Mouse (Mus musculus) embryonic fibroblast, embryonic 13.5 days (primary cell): ENCODE results near the gene Fam98c. TPM values are rescaled to one million over a fixed set of nuclear protein-coding genes. Genes with fewer than 3 reads are reported as not detected.
"Not testable (repeated sequence)": the region's sequence is repeated elsewhere in the genome, so short reads cannot be mapped to it uniquely, and the experiment has no call there.

Experiments
- H3K27ac ChIP-seq: 2 replicates; pipeline ENCODE4 v1.5.1; 2012; ENCODE audit warnings: low read length, control low read depth, inconsistent platforms; ENCODE audit not compliant: insufficient read depth
- H3K4me1 ChIP-seq: 2 replicates; pipeline ENCODE4 v1.6.1; 2011; ENCODE audit warnings: low read length; ENCODE audit not compliant: control insufficient read depth, insufficient read depth
- H3K4me3 ChIP-seq: 2 replicates; pipeline ENCODE4 v1.5.1; 2011; ENCODE audit warnings: mild to moderate bottlenecking, control low read depth, low read length; ENCODE audit not compliant: insufficient read depth
- CTCF ChIP-seq: IDR thresholded peaks from 2 replicates; pipeline ENCODE4 v1.5.1; 2011; ENCODE audit warnings: mild to moderate bottlenecking, control low read depth, low read length, moderate library complexity, borderline replicate concordance; ENCODE audit not compliant: insufficient read depth
- POLR2A ChIP-seq: IDR thresholded peaks from 2 replicates; pipeline ENCODE4 v1.6.1; 2011; ENCODE audit warnings: low read depth, mild to moderate bottlenecking, control low read depth, low read length, moderate library complexity
- polyA plus RNA-seq: library from polyadenylated mRNA; stranded (reverse); fragments of >200 nt; gene quantifications from 2 replicates; pipeline ENCODE4 v1.2.4, GENCODE M21; 2011; ENCODE audit warnings: low read depth; ENCODE audit not compliant: missing spikeins, insufficient read length

The Fam98c gene
- 5.5 and 5.9 TPM in 2 replicates for polyA plus RNA-seq

GRCm38 (mm10) chr7:29155838-29156782, at the start of gene Fam98c:
Fam98c (minus strand) TSS chr7:29156234.
- peak within 1 kb of the TSS; percentile 75 for H3K4me3 ChIP-seq
- TF ChIP-seq CTCF (no peak), POLR2A (peak; percentile 61; the same call in 1 of the 2 replicates)
- 0 out of 2 replicates have a peak within 1 kb of the TSS, but pooled peaks have one; percentile 9 for H3K27ac ChIP-seq
- H3K4me1 ChIP-seq = no peaks in the 10 kb centered on the region

- no peak for TF ChIP-seq CTCF
- H3K27ac ChIP-seq = no peak overlapping the region
- H3K4me1 ChIP-seq = no peaks in the 10 kb centered on the region
- no peak overlapping the region for H3K4me3 ChIP-seq
Observed at GRCm38 (mm10) chr7:29202577-29202976, 46.5 kb upstream of the Fam98c start.

- not testable (repeated sequence) for H3K4me3 ChIP-seq, H3K4me1 ChIP-seq, H3K27ac ChIP-seq
Observed at GRCm38 (mm10) chr7:29194230-29194629, 38.2 kb upstream of the Fam98c start.

- H3K27ac ChIP-seq, H3K4me1 ChIP-seq, H3K4me3 ChIP-seq: not testable (repeated sequence)
Observed at GRCm38 (mm10) chr7:29181323-29181722, 25.3 kb upstream of the Fam98c start.

DNA sequence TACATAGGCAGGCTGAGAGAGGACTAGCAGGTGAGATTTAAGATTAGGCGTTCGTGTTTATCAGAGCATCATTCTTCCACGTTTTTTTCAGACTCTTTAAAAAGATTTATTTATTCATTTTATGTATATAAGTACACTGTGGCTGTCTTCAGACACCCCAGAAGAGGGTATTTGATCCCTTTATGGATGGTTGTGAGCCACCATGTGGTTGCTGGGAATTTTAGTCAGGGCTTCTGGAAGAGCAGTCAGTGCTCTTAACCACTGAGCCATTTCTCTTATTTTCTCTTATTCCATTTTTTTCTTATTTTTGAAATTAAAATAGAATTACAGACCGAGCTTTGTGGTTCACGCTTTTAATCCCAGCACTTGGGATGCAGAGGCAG, 24.8 kb upstream of the Fam98c start:
- H3K27ac ChIP-seq = no peak overlapping the region
- no peak for TF ChIP-seq POLR2A
- TF ChIP-seq CTCF = no peak

DNA sequence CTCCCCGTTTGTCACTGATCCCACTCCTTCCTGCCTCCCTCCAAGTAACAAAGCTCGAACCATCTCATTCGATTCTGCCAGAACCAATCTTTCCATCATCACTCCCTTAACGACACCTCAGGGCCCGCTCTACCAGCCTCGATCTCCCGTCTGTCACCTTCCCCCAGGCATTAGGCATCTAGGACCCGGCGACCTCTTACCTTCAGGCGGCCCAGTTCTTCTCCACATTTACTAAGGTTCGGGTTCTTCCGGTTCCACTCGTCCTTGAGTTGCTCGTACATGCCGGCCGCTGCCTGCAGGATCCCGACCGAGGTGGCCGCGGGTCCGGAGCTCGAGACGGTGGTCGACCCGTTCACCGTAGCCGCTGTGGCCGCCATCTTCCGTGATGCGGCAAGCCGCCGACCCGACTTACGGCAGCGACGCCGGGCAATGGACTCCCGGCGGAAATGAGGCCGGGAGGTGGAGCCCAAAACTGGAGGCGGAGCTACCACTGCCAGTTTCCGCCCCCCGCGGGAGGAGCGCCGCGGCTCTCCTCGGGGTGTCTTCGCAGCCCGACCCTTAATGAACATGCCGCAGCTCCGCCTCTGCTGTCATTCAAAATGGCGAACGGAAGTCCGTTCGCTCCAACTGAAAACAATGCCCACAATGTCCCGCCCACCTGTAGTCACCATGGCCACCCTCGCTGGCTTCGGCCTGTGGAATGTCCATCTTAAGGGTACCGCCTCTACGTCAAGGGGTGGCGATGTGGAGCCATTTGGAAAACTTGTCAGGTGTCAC, 24.2 kb upstream of the Fam98c start, which contains the start of gene Psmd8:
TSS of gene Psmd8 (minus strand) at position 625 of the 777 bp plus-strand sequence.
- TF ChIP-seq CTCF = peak; percentile 31; the same call in 1 of the 2 replicates
- peak; percentile 94 for TF ChIP-seq POLR2A
- peak within 1 kb of the TSS; percentile 87 for H3K27ac ChIP-seq
- peaks cover 8% of the 10 kb centered on the region; the same call in 1 of the 2 replicates for H3K4me1 ChIP-seq
- peak within 1 kb of the TSS; percentile 99 for H3K4me3 ChIP-seq

More for the DNA sequence above, 24.8 kb upstream of the Fam98c start:
- H3K4me3 ChIP-seq = no peak overlapping the region
- peaks cover 8% of the 10 kb centered on the region; the same call in 1 of the 2 replicates for H3K4me1 ChIP-seq

GRCm38 (mm10) chr7:29179323-29179722, 23.3 kb upstream of the Fam98c start:
- TF ChIP-seq CTCF (no peak), POLR2A (peak; percentile 58; the same call in 1 of the 2 replicates)
- Histone ChIP-seq H3K27ac (peak overlapping the region; percentile 87), H3K4me1 (peaks cover 8% of the 10 kb centered on the region; the same call in 1 of the 2 replicates), H3K4me3 (peak overlapping the region; percentile 99)

DNA sequence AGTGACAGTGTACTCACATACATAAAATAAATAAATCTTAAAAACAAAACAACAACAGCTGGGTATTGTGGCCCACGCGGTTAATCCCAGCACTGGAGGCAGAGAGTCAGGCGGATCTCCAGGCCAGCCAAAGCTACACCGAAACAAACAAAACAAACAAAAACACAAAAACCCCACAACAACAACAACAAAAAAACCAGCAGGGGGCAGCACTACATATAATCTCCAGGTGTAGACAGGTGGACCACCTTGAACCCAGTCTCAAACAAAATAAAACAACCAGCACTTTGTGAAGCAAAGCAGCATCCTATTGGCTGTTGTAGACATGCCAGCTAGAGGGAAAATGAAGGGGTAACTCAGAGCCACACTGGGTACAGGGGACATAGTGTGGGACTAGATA, 22.1 kb upstream of the Fam98c start:
- H3K4me3 ChIP-seq = peak overlapping the region; percentile 99
- TF ChIP-seq POLR2A (no peak), CTCF (no peak)
- H3K4me1 ChIP-seq = peaks cover 8% of the 10 kb centered on the region; the same call in 1 of the 2 replicates
- H3K27ac ChIP-seq = no peak overlapping the region

DNA sequence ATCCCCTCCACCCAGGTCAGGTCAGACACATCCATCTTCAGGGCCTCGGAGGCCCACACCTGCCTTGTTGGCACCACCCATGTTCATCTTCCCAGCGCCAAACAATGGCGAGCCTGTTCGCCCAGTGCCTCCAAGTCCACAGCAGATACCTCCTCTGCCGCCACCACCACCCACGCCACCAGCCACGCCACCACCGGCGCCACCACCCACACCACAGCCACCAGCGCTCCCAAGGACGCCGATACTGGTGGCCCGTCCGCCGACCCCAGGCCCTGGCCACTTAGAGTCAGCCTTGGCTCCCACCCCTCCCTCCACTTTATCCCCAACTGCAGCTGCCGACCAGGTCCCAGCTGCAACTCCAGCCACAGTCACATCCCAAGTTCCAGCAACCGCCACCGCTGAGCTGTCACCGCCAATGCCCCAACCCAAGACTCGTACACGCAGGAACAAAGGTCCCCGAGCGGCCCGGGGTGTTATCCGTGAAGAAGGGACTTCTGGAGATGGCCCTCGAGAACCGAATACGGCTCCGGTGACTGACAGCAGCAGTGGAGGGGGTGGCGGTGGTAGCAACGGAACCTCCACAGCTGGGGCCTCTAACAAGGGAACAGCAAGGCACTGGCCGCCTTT, 16.5 kb upstream of the Fam98c start:
- Histone ChIP-seq H3K27ac (no peak overlapping the region), H3K4me3 (no peak overlapping the region), H3K4me1 (peaks cover 3% of the 10 kb centered on the region)
- TF ChIP-seq CTCF = no peak
- no peak for TF ChIP-seq POLR2A
